Mouse (Mus musculus) lung, adult 2 months (tissue): ENCODE data around the gene Fez2. TPM values are rescaled to one million over a fixed set of nuclear protein-coding genes. Genes with fewer than 3 reads are reported as not detected.

Experiments
- DNase-seq: peaks from one replicate; pipeline ENCODE4 v3.0.0; 2022
- H3K4me1 ChIP-seq: fragments of 200-500 bp; 2 replicates; pipeline ENCODE4 v1.6.1; 2011; ENCODE audit warnings: low read length; ENCODE audit not compliant: control insufficient read depth, insufficient read depth
- H3K4me3 ChIP-seq: fragments of 200-500 bp; replicated peaks from 2 replicates; pipeline ENCODE3; 2011; ENCODE audit warnings: low read depth, mild to moderate bottlenecking, control low read depth, low read length; ENCODE audit errors: extremely low read depth
- CTCF ChIP-seq: fragments of 200-500 bp; IDR thresholded peaks from 2 replicates; pipeline ENCODE4 v1.5.1; 2011; ENCODE audit warnings: mild to moderate bottlenecking, low read length, control low read depth; ENCODE audit not compliant: insufficient read depth
- POLR2A ChIP-seq: fragments of 200-500 bp; IDR thresholded peaks from 2 replicates; pipeline ENCODE4 v1.6.1; 2011; ENCODE audit warnings: low read depth, mild to moderate bottlenecking, control low read depth, low read length, borderline replicate concordance; ENCODE audit errors: extremely low read depth
- WGBS: fragments of 180-500 bp; shearing (Covaris S2); methylation state at CpG from one replicate; pipeline ENCODE4 v1.1.7; 2018; 5-methylcytosine and 5-hydroxymethylcytosine counted together
- polyA plus RNA-seq: library from polyadenylated mRNA; depleted of rRNA; stranded (reverse); fragments of >200 nt; gene quantifications from 2 replicates; pipeline ENCODE4 v1.2.3, GENCODE M21; 2012; rRNA removed

Gene Fez2
- polyA plus RNA-seq = 29.5 and 40.0 TPM in 2 replicates

- DNase-seq = peak; percentile 98
- Histone ChIP-seq H3K4me1 (peaks cover 15% of the 10 kb centered on the region), H3K4me3 (peak within 1 kb of the TSS; percentile 94)
- TF ChIP-seq CTCF (no peak), POLR2A (peak; percentile 52; the same call in 1 of the 2 replicates)
- 1% methylated on average over 57 of the region's 67 CpGs for WGBS
Measured at GRCm38 (mm10) chr17:78417381-78418281, at the start of gene Fez2. Fez2 (minus strand) TSS chr17:78418152.

GRCm38 (mm10) chr17:78465500-78465899 is 47.5 kb upstream of the Fez2 start:
- DNase-seq = no peak
- no peaks in the 10 kb centered on the region for H3K4me1 ChIP-seq
- H3K4me3 ChIP-seq = no peak overlapping the region
- TF ChIP-seq POLR2A (no peak), CTCF (no peak)
- WGBS = 67% methylated on average over 8 of the region's 8 CpGs

GRCm38 (mm10) chr17:78465071-78465470 is 47.1 kb upstream of the Fez2 start:
- Histone ChIP-seq H3K4me3 (no peak overlapping the region), H3K4me1 (no peaks in the 10 kb centered on the region)
- 74% methylated on average over 3 of the region's 3 CpGs for WGBS
- no peak for DNase-seq
- TF ChIP-seq CTCF (no peak), POLR2A (no peak)

GRCm38 (mm10) chr17:78460140-78460539 is 42.2 kb upstream of the Fez2 start:
- 77% methylated on average over 8 of the region's 8 CpGs for WGBS
- H3K4me3 ChIP-seq = no peak overlapping the region
- TF ChIP-seq POLR2A = no peak
- no peak for TF ChIP-seq CTCF
- DNase-seq = no peak
- H3K4me1 ChIP-seq = no peaks in the 10 kb centered on the region; the same call in none of the 2 replicates

- TF ChIP-seq POLR2A (no peak), CTCF (no peak)
- Histone ChIP-seq H3K4me3 (no peak overlapping the region), H3K4me1 (peaks cover 3% of the 10 kb centered on the region)
- no peak for DNase-seq
- 66% methylated on average over 9 of the region's 9 CpGs for WGBS
Measured at GRCm38 (mm10) chr17:78455556-78455955, 37.6 kb upstream of the Fez2 start.

GRCm38 (mm10) chr17:78455114-78455513 is 37.2 kb upstream of the Fez2 start:
- Histone ChIP-seq H3K4me3 (no peak overlapping the region), H3K4me1 (peaks cover 3% of the 10 kb centered on the region)
- TF ChIP-seq CTCF (peak; percentile 93), POLR2A (no peak)
- WGBS = 26% methylated on average over 11 of the region's 11 CpGs
- peak; percentile 78 for DNase-seq

- Histone ChIP-seq H3K4me3 (no peak overlapping the region), H3K4me1 (peaks cover 3% of the 10 kb centered on the region)
- 81% methylated on average over 21 of the region's 21 CpGs for WGBS
- DNase-seq = no peak
- no peak for TF ChIP-seq CTCF
- TF ChIP-seq POLR2A = no peak
Measured at GRCm38 (mm10) chr17:78454189-78454977, 36.4 kb upstream of the Fez2 start.

GRCm38 (mm10) chr17:78453529-78453928 is 35.6 kb upstream of the Fez2 start:
- TF ChIP-seq CTCF (no peak), POLR2A (no peak)
- Histone ChIP-seq H3K4me3 (no peak overlapping the region), H3K4me1 (peaks cover 3% of the 10 kb centered on the region)
- WGBS = 74% methylated on average over 5 of the region's 5 CpGs
- no peak for DNase-seq

- no peak for DNase-seq
- TF ChIP-seq CTCF (no peak), POLR2A (no peak)
- 67% methylated on average over 6 of the region's 6 CpGs for WGBS
- Histone ChIP-seq H3K4me1 (peaks cover 3% of the 10 kb centered on the region), H3K4me3 (no peak overlapping the region)
Measured at GRCm38 (mm10) chr17:78451886-78452285, 33.9 kb upstream of the Fez2 start.
